Mouse (Mus musculus): ENCODE results near the gene Gm20517.

The Gm20517 gene

GRCm38 (mm10) chr17:47672311-47673111 lies 61.1 kb downstream of the Gm20517 start:
- DNase-seq (ENCODE audit: low read depth in 1 of 2, low spot score in 2 of 2): no peak

GRCm38 (mm10) chr17:47676581-47676980 lies 65.2 kb downstream of the Gm20517 start:
- DNase-seq (ENCODE audit: low read depth in 1 of 2, low spot score in 2 of 2): peak in 1 of 2 experiments; percentile 49

- DNase-seq (ENCODE audit: low read depth in 1 of 2, low spot score in 2 of 2): no peak
Observed at GRCm38 (mm10) chr17:47678238-47678637, 66.8 kb downstream of the Gm20517 start.

- DNase-seq (ENCODE audit: low read depth in 1 of 2, low spot score in 2 of 2): no peak
Observed at GRCm38 (mm10) chr17:47678702-47679101, 67.3 kb downstream of the Gm20517 start.

GRCm38 (mm10) chr17:47682836-47683235 lies 71.4 kb downstream of the Gm20517 start:
- DNase-seq (ENCODE audit: low read depth in 1 of 2, low spot score in 2 of 2): no peak

GRCm38 (mm10) chr17:47687409-47688343 lies 76.3 kb downstream of the Gm20517 start:
- DNase-seq (ENCODE audit: low read depth in 1 of 2, low spot score in 2 of 2): peak; percentile 74 to 85

- no peak for DNase-seq (ENCODE audit: low read depth in 1 of 2, low spot score in 2 of 2)
Observed at GRCm38 (mm10) chr17:47688344-47688607, 76.9 kb downstream of the Gm20517 start, which contains the start of gene Tomm6. Tomm6 (minus strand) TSS chr17:47688386.

- no peak for DNase-seq (ENCODE audit: low read depth in 1 of 2, low spot score in 2 of 2)
Observed at GRCm38 (mm10) chr17:47688608-47689575, 77.5 kb downstream of the Gm20517 start, which contains the start of gene Frs3. Frs3 (plus strand) TSS chr17:47689030.

GRCm38 (mm10) chr17:47689894-47690293 lies 78.5 kb downstream of the Gm20517 start:
- DNase-seq (ENCODE audit: low read depth in 1 of 2, low spot score in 2 of 2): no peak

- no peak for DNase-seq (ENCODE audit: low read depth in 1 of 2, low spot score in 2 of 2)
Observed at GRCm38 (mm10) chr17:47691650-47692049, 80.3 kb downstream of the Gm20517 start.

- no peak for DNase-seq (ENCODE audit: low read depth in 1 of 2, low spot score in 2 of 2)
Observed at GRCm38 (mm10) chr17:47693671-47694441, 82.5 kb downstream of the Gm20517 start.

GRCm38 (mm10) chr17:47694442-47694502 lies 82.9 kb downstream of the Gm20517 start, which contains the start of gene Gm21981:
Gm21981 (minus strand) TSS chr17:47694455.
- no peak for DNase-seq (ENCODE audit: low read depth in 1 of 2, low spot score in 2 of 2)

GRCm38 (mm10) chr17:47694503-47695336 lies 83.3 kb downstream of the Gm20517 start, which contains the start of gene Prickle4:
Prickle4 (minus strand) TSS chr17:47694736.
- DNase-seq (ENCODE audit: low read depth in 1 of 2, low spot score in 2 of 2): peak; percentile 76 to 92

GRCm38 (mm10) chr17:47695337-47695710 lies 83.9 kb downstream of the Gm20517 start:
- no peak for DNase-seq (ENCODE audit: low read depth in 1 of 2, low spot score in 2 of 2)

GRCm38 (mm10) chr17:47698156-47698555 lies 86.8 kb downstream of the Gm20517 start:
- DNase-seq (ENCODE audit: low read depth in 1 of 2, low spot score in 2 of 2): no peak

GRCm38 (mm10) chr17:47699055-47699454 lies 87.7 kb downstream of the Gm20517 start:
- DNase-seq (ENCODE audit: low read depth in 1 of 2, low spot score in 2 of 2): no peak

- DNase-seq (ENCODE audit: low read depth in 1 of 2, low spot score in 2 of 2): no peak
Observed at GRCm38 (mm10) chr17:47701793-47702192, 90.4 kb downstream of the Gm20517 start.

GRCm38 (mm10) chr17:47702548-47703345 lies 91.4 kb downstream of the Gm20517 start:
- DNase-seq (ENCODE audit: low read depth in 1 of 2, low spot score in 2 of 2): no peak

- no peak for DNase-seq (ENCODE audit: low read depth in 1 of 2, low spot score in 2 of 2)
Observed at GRCm38 (mm10) chr17:47703556-47703955, 92.2 kb downstream of the Gm20517 start.
